Mouse (Mus musculus): Measurements from ENCODE around the gene Mtss1l.

Mtss1l gene

DNA sequence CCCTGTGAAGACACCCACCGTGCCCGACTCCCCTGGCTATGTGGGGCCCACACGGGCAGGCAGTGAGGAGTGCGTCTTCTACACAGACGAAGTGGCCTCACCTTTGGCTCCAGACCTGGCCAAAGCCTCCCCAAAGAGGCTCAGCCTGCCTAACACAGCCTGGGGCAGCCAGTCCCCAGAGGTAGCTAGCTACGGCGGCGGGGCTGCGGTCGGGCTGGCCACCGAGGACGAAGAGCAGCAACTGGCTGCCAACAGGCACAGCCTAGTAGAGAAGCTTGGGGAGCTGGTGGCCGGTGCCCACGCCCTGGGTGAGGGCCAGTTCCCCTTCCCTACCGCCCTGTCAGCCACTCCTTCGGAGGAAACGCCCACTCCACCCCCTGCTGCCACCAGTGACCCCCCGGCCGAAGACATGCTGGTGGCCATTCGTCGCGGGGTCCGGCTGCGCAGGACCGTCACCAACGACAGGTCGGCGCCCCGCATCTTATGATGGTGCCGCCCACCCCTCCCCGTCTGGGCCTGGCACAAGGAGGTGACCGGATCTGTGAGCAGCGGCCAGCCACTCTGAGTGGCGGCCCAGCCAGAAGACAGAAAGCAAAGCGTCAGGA is 17.4 kb downstream of the Mtss1l start:
- no peak for DNase-seq (ENCODE audit: extremely low read depth, low read depth, low spot score)

DNA sequence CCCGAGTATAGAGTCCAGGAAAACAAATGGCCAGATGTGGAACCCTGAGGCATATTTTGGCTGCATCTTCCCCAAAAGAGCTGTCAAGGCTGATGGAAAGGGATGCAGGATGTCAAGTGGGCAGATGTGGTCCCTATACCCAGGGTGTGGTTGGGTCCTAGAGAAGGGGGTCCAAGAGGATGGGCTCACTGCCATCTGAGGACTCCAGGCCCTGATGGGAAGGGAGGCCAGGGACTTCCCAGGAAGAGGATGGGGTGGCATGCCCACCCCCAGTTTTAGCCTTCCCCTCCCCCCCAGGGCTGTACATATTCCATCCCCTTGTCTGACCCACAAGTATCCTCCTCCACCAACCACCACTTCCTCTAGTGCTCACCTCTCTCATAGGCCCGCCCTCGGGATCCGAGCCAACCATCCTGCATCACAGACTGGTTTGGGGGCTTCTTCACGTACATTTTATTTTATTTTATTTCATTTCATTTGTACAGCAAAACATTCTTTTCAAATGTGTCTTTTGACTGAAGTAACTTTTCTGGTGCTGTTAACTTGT is 19.4 kb downstream of the Mtss1l start:
- no peak for DNase-seq (ENCODE audit: extremely low read depth, low read depth, low spot score)

DNA sequence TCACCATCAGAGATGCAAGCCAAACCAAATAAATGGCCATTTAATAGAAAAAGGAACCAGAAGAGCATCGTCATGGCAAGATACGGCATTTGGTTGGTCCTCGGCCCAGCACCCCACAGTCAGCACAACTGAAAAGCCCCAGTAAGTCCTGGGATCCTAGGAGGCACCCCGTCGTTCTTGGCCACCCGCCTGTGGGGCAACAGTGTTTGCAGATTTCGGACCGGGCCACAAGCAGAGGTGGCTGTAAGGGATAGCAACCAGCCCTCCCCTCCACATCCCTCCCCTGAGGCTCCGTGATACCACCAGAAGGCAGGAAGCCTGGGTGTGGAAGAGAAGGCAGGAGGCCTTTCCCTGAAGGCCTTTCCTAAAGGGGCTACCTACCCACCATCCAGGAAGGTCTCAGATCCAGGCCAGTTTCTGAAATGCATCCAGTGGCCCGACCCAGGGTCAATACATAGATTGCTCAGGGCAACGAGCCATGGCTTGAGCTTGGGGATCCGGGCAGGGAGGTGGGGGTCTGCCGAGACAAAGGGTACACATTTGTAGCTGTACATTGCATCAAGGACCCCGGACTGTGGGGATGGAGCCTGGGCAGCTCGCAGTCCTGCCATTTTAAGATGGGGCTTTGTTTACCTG is 20.7 kb downstream of the Mtss1l start:
- DNase-seq (ENCODE audit: extremely low read depth, low read depth, low spot score) = no peak

DNA sequence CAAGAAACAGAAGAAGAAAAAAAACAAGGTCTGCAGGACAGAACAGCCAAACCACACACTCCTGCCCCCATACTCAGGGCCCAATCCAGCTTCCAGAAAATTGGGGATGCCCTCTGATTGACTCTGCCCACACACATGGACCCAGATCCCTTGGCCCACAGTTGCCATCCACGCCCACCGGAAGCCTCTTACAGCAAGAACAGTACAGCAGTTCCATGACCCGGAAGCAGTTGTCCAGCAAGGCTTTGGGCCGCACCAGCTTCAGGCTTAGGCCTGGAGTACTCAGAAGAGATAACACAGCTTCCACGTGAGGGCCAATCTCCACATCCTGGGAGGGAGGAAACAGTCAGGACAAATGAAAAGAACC is 21.2 kb downstream of the Mtss1l start:
- DNase-seq (ENCODE audit: extremely low read depth, low read depth, low spot score) = no peak

- no peak for DNase-seq (ENCODE audit: extremely low read depth, low read depth, low spot score)
These were observed 23.9 kb downstream of the Mtss1l start for GRCm38 (mm10) chr8:110745162-110745561.

DNA sequence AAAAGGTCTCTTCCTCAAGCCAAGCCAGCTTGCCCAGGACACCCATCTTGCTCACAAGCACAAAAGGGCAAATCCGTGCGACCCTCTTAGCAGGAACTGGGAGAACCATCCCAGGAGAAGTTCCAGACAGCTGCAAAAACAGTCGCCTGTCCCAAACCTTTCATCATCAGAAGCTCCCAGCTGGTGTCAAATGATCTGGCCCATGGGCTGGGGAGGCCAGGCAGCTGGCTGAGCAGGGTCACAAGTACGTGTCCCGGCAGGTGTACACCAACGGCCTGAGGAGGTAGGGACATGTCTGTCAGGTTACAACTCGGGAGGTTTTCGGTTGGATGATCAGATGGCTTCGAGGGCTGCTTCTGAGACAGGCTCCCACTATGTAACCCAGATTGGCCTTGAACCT is 25.4 kb downstream of the Mtss1l start:
- no peak for DNase-seq (ENCODE audit: extremely low read depth, low read depth, low spot score)

DNA sequence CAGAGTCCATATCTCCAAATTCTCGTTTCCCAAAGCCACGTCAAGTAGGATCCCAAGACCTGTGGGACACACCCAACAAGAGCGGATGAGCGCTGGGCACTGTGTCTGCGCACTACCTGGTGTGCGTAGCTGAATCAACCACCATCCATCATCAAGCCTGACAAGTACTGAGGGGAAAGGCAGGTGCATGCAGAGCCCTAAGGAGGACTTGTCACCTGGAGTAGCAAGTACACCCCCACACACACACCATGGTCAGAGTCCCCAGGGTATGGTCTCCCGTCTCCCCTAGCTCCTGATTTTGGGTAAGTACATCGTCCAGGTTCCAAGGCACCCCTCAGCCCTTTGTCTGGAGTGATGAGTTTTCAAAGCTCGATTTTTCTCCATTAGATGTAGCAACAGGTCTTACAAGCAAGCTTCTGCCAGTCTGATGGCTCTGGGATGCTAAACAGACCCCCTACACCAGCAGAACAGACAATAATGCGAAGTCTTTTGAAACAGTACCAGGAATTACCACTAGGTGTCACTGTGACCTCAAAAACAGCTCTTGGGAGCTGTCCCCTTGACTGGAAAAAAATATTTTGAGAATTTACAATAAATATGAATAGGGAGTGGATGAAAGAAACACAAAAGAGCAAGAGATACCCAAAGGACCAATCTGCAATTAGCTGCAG is 28.4 kb downstream of the Mtss1l start:
- DNase-seq (ENCODE audit: extremely low read depth, low read depth, low spot score) = no peak

GRCm38 (mm10) chr8:110750269-110750668 is 29.0 kb downstream of the Mtss1l start:
- no peak for DNase-seq (ENCODE audit: extremely low read depth, low read depth, low spot score)

DNA sequence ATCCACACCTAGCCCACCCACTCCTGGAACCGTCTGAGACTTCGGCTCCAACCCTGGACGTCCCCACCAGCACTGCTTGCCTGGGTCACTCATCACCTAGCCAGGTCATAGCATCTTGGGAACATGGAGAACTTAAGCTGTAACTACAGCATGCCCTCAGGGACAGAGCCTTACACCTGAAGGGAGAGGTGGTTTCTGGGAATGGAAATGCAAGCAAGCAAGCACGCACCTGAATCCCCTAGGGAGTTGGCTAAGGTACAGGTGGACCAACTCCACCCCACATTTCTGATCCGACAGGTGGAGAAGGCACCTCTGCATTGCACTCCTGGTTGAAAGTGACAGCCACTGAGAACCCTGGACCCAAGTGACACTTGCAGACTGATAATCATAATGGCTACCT is 30.2 kb downstream of the Mtss1l start:
- DNase-seq (ENCODE audit: extremely low read depth, low read depth, low spot score) = peak; percentile 65

GRCm38 (mm10) chr8:110754713-110755112 is 33.4 kb downstream of the Mtss1l start:
- no peak for DNase-seq (ENCODE audit: extremely low read depth, low read depth, low spot score)

DNA sequence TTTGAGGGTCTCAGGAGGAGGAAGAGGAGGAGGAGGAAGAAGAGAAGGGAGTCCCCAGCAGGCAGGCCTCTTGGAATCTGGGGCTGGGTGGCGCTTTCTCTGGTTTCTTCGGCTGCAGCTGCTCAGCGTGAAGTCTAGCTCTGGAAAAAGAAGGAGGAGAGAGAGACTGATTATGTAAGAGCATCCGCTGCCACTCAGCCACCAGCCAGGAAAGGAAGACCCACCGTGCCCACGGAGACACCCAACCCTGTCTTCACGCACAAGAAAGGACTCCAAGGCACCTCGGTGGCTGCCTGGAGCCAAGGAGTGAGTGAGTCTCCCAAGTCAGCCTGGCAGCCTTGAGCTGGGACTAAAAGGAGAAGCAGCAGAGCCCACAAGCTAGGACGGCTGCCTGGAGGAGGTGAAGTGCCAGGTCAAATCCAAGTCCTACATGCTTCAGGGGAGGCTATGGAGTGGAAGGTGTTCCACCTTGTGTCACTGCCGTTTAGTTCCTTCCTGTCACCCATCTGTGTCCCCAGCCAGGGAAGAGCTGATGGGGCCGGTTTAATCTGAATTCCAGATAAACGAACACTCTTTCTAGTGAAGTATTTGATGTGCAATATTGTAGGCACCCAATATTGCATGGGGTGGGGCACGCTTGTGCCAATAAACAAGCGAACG is 34.4 kb downstream of the Mtss1l start:
- DNase-seq (ENCODE audit: extremely low read depth, low read depth, low spot score) = no peak

DNA sequence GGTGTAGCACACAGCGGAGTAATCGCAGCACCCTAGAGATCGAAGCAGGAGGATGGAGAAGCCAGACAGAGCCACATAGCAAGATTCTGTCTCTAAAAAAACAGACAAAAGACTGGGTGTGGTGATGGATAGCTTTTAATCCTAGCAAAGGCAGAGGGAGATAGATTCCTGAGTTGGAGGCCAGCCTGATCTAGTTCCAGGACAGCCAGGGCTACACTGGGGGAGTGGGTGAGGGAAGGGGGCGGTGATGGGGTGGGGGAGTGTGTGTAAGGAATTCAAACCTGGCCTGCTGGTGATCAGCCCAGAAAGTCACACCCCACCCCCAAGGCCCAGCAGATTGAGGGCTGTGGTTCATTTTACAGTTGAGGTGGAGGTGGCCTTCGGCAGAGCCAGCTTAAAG is 34.9 kb downstream of the Mtss1l start:
- DNase-seq (ENCODE audit: extremely low read depth, low read depth, low spot score) = no peak

DNA sequence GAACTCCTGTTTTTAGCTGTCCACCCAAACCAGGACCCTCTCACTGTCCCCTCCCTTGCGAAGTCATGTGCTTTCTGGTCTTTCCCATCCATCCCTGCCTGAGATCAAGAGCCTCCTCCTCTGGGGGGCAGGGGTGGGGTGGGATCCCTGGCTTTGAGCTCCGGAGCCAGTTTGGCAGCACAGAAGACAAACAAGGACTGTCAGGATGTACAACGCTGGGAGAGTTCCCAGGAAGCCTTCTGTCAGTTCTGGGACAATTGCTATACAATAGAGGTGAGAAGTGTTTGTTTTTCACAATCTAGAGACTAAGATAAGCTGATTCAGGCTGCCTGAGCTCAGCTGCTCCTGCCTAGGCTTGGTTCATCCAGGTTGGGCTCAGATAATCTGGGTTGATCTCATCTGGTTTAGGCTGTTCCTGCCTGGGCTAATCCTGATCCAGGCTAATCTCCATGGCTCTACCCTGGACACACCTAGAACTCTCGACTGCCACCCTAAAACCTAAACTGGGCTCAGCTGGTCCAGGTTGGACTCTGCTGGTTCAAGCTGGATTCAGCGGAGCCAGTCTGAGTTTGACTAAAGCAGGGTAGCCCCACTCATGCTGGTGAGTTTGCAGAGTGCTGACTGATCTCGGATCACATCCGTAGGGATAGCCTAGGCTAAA is 39.1 kb downstream of the Mtss1l start:
- DNase-seq (ENCODE audit: extremely low read depth, low read depth, low spot score) = no peak

DNA sequence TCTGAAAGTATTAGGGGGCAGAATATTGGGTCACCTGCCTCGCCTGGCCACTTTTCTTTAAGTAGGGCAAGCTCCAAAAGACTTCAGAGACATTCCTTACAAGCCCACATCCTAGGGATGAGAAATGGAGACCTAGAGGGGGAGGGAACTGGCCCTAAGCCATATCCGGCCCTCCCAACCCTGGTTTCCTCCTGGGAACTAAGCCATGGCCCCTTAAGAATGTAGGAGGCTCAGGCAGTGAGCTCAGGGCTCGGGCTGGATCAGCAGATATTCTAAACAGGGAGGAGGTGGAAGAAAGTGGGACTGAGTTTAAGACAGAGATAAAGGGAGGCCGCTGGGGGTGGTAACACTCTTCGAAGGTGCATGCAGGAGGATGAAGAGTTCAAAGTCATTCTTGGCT is 39.9 kb downstream of the Mtss1l start:
- DNase-seq (ENCODE audit: extremely low read depth, low read depth, low spot score) = no peak

DNA sequence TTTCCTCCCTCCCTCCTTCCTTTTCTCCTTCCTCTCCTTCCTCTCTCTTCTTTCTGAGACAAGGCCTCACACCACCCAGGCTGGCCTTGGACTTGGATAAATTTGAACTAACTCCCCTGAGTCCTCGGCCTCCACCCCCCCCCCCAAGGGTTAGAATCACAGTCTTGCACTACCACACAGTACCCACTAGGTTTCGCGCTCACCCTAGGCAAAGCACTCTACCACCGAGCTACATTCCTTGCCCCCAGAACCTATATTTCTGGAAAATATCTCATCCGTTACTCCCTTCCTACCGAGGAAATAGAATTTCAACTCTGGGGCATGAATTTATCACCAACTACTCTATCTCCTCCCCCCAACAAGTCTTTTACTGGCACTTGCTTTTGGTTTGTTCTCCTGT is 40.7 kb downstream of the Mtss1l start:
- DNase-seq (ENCODE audit: extremely low read depth, low read depth, low spot score) = no peak

DNA sequence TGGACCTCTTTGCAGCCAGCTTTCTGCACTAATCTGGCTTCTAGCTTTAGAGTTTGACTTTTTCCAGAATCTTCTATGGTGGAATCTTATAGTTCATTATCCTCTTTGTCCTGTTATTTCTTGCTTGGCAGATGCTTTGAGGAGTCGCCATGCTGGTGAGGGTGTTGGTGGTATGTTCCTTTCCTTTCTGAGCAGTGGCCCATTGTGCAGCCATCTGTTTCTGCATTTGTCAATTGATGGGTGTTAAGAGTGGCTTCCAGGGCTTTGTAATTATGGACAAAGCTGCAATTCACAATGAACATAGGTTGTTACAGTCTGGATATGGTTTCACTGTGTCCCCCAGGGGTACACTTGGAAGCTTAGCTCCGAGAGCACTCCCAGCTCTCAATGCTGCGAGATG is 43.4 kb downstream of the Mtss1l start:
- DNase-seq (ENCODE audit: extremely low read depth, low read depth, low spot score) = no peak

DNA sequence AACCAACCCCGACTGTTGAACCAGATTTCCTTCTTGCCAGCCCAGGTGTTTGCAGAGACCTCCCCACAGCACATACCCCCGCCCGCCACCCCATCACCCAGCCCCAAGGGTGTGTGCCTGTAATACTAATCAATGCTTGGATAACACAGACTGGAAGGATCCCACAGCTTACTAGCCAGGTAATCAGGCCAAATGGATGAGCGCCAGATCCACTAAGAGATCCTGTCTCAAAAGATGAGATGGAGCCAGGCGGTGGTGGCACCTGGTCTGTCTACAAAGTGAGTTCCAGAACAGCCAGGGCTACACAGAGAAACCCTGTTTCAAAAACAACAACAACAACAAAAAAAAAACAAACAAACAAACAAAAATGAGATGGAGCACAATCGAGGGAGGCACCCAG is 46.0 kb downstream of the Mtss1l start:
- DNase-seq (ENCODE audit: extremely low read depth, low read depth, low spot score) = no peak

DNA sequence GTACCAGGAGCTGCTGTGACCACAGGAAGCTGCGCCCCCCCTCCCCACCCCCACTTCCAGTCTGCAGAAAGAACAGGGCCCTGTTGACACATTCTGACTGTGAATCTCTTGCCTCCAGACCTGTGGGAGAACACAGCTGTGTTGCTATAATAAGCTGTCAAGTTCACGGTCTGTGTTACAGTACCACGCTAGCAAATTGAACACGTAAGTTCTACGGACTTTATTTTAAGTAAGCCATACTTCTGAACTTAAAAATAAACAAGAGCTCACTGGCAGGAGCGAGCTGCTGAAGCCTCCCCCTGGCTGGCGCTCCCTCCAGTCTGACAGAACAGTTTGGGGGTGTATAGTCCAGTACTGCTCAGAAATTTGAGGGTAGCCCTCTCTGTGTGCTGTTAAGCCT is 51.2 kb downstream of the Mtss1l start:
- no peak for DNase-seq (ENCODE audit: extremely low read depth, low read depth, low spot score)

DNA sequence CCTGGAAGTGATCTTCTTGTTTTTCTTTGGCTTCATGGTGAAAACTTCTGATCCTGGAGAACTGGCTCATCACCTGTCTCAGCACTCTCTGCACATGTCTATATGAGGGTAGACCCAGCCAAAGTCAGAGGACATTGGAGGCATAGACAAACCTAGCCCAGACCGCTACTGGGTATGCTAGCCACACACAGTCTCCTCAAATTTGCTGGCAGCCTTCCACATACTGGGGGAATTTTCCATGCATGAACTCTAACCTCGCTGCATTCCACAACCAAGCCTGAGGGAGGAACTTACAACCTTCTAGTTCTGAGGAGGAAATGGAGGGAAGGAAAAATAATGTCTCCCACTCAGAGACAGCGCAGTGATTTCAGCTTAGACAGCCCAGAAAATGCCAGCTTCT is 52.8 kb downstream of the Mtss1l start:
- no peak for DNase-seq (ENCODE audit: extremely low read depth, low read depth, low spot score)

GRCm38 (mm10) chr8:110774725-110775124 is 53.4 kb downstream of the Mtss1l start:
- no peak for DNase-seq (ENCODE audit: extremely low read depth, low read depth, low spot score)

DNA sequence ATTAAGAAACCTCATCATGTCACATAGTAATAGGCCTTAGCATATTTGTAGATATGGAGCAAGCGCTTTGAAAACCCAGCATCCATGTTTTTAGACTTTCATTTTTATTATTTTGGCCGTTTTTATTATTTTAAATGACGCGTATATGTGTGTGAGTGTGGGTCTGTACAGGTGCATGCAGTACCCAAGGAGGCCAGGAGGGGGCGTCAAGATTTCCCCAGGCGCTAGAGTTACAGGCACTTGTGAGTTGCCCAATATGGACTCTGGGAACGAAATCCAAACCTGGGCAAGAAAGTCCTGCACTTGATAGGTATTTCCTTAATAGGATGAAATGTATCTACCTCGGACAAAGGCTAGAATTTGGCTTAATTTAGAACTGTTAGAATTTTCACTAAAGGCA is 54.0 kb downstream of the Mtss1l start:
- DNase-seq (ENCODE audit: extremely low read depth, low read depth, low spot score) = no peak
